Mouse (Mus musculus) hindbrain, embryonic 12.5 days (tissue): ENCODE measurements around the gene 1700056E22Rik. TPM values are rescaled to one million over a fixed set of nuclear protein-coding genes. Genes with fewer than 3 reads are reported as not detected.
A peak's percentile ranks its signal among the peaks of the same experiment; 100 is the strongest.

Experiments used
- ATAC-seq: fragments of 200-750 bp; cut with Nextera tagmentation; 2 replicates; pipeline ENCODE4 v1.8.0; 2017; ENCODE audit warnings: moderate TSS enrichment; ENCODE audit not compliant: low FRiP score
- H3K27ac ChIP-seq: fragments of 300-500 bp; sonication (generic); 2 replicates; pipeline ENCODE4 v1.5.1; 2016; ENCODE audit warnings: mild to moderate bottlenecking
- H3K27me3 ChIP-seq: fragments of 300-500 bp; sonication (generic); 2 replicates; pipeline ENCODE4 v1.6.1; 2016; ENCODE audit warnings: mild to moderate bottlenecking
- H3K36me3 ChIP-seq: fragments of 300-500 bp; sonication (generic); 2 replicates; pipeline ENCODE4 v1.6.1; 2016; ENCODE audit warnings: mild to moderate bottlenecking
- H3K4me1 ChIP-seq: fragments of 300-500 bp; sonication (generic); 2 replicates; pipeline ENCODE4 v1.6.1; 2016
- H3K4me2 ChIP-seq: fragments of 300-500 bp; sonication (generic); replicated peaks from 2 replicates; pipeline ENCODE4 v1.6.1; 2016; ENCODE audit warnings: mild to moderate bottlenecking
- H3K4me3 ChIP-seq: fragments of 300-500 bp; sonication (generic); 2 replicates; pipeline ENCODE4 v1.5.1; 2016; ENCODE audit warnings: mild to moderate bottlenecking
- H3K9ac ChIP-seq: fragments of 300-500 bp; sonication (generic); 2 replicates; pipeline ENCODE4 v1.6.1; 2016; ENCODE audit warnings: mild to moderate bottlenecking, moderate library complexity
- H3K9me3 ChIP-seq: fragments of 300-500 bp; sonication (generic); replicated peaks from 2 replicates; pipeline ENCODE4 v1.6.1; 2016; ENCODE audit warnings: mild to moderate bottlenecking
- WGBS: fragments of 180-500 bp; shearing (Covaris S2); methylation state at CpG from one replicate; pipeline ENCODE4 v1.1.7; 2016; 5-methylcytosine and 5-hydroxymethylcytosine counted together
- polyA plus RNA-seq: library from polyadenylated mRNA; unstranded; fragments of >200 nt; fragmentation: Nextera tagmentation; extraction: Ambion mirVana; gene quantifications from 2 replicates; pipeline ENCODE4 v1.2.1, GENCODE M21; 2016

1700056E22Rik gene
- polyA plus RNA-seq, 1 experiment from 2014 or later: 1.7 TPM

DNA sequence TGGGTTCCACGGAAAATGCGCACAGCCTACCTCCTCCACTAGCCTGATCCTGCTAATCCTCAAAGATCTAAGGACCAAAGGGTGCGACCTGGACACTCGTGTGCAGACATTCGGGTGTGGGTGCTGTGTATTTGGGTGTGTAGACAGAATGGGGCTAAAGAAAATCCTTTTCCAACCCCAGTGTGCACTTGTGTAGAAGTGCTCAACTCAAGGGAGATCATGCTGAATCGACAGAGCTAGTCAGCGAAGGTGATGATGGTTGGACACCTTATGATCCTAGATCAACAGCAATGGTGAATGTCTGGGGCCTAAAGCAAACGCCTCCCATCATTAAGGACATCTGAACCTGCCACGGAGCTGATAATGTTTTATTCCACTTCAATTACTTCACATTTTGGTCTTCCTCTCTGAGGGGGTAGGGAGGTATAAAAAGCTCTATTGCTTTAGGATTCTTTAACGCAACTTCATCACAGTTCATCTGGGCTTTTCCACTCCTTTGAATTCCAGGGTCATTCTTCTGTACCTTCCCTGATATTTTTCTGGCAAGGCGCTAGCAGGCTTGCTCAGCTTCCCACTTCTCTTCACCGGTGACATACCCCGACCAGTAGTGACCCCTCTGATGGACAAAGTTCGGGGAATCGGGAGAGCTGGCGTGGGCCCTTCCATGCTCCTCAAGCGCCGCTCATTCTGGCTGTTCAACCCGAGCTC, 1.3 kb downstream of the 1700056E22Rik start:
- ATAC-seq: no peak
- WGBS: 19% methylated on average over 19 of the region's 19 CpGs
- no peaks in the 10 kb centered on the region for H3K9me3 ChIP-seq
- H3K4me3 ChIP-seq: peak overlapping the region; percentile 64
- H3K36me3 ChIP-seq: no peaks in the 10 kb centered on the region; the same call in 1 of the 2 replicates
- peak overlapping the region; percentile 75 for H3K4me2 ChIP-seq
- peaks cover 27% of the 10 kb centered on the region for H3K4me1 ChIP-seq
- no peaks in the 10 kb centered on the region for H3K27me3 ChIP-seq
- H3K9ac ChIP-seq: peak overlapping the region; percentile 83
- peak overlapping the region; percentile 96 for H3K27ac ChIP-seq

DNA sequence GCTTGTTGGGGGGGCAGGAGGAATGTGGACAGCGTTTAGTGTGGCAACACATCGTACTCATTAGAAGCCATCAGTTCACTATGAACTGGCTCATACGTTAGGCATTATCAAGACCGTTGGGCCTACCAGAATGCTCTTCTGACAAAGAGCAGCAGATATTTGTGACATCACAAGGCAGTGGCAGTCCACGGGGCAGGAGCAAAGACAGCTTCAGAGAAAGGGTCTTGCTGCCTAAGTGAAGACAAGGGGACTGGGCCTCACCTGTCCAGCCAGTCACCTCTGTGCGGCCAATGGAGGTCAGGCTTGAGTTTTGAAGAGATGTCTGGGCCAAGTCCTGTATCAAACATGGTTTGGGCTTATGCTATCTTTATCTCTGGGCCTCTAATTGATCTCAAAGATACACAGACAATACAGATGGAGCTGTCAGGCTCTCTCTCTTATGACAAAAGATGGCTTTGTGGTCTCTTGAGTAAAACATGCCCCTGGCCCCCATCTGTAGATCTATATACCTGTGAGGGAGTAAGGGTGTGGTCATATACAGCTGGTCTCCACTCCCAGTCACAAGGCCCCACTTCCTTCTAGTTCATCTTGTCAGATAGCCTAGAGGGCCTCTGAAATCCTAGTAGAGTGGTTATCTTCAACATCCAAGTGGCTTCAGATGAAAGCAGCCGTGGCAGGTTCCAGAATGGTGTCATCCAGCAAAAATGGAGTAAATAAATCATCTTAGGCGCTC, 3.9 kb downstream of the 1700056E22Rik start:
- Histone ChIP-seq H3K4me1 (peaks cover 9% of the 10 kb centered on the region), H3K27ac (no peak overlapping the region), H3K9me3 (no peaks in the 10 kb centered on the region), H3K9ac (no peak overlapping the region), H3K27me3 (no peaks in the 10 kb centered on the region), H3K4me2 (no peak overlapping the region), H3K36me3 (no peaks in the 10 kb centered on the region), H3K4me3 (no peak overlapping the region)
- no peak for ATAC-seq
- 96% methylated on average over 8 of the region's 8 CpGs for WGBS

DNA sequence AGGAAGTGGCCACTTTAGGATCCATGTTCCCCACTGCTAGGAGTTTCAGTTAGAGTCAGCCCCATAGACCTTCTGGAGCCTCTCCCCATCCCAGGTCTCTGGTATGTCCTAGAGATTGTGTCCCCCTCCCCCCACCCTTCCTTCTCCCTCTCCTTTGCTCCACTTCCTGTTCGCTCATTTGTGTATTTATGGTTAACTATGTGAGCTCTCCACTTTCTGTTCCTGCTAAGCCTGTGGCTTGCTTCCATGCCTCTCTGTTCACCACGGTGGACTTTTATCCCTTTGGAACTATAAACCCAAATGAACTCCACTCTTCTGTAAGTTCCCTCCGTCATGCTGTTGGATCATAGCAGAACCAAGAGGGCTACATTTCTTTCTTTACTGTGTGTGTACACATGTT, 7.1 kb downstream of the 1700056E22Rik start:
- ATAC-seq: no peak
- Histone ChIP-seq H3K27ac (no peak overlapping the region), H3K4me1 (no peaks in the 10 kb centered on the region), H3K9ac (no peak overlapping the region), H3K36me3 (no peaks in the 10 kb centered on the region), H3K4me3 (no peak overlapping the region), H3K9me3 (no peaks in the 10 kb centered on the region), H3K4me2 (no peak overlapping the region), H3K27me3 (no peaks in the 10 kb centered on the region)
- 89% methylated on average over 3 of the region's 3 CpGs for WGBS

DNA sequence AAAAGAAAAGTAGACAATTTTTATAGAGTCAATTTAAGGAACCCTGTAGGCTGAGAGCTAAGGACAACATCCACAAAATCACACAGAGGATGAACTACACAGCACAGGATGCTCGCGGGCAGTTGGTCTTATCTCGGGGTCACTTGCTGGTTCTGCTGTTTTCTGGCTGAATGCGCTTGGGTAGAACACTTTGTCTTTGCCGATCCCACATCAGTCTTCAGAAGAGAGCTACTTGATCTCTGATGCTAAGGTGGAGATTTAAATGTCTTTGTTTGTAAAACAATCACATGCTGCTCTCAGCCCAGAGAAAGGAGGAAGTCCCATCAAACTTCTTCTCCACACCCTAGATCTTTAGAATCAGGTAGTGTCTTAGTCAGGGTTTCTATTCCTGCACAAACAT, 9.0 kb downstream of the 1700056E22Rik start:
- 96% methylated on average over 5 of the region's 5 CpGs for WGBS
- Histone ChIP-seq H3K4me2 (no peak overlapping the region), H3K27ac (no peak overlapping the region), H3K4me3 (no peak overlapping the region), H3K9me3 (no peaks in the 10 kb centered on the region), H3K27me3 (no peaks in the 10 kb centered on the region), H3K9ac (no peak overlapping the region), H3K4me1 (no peaks in the 10 kb centered on the region), H3K36me3 (no peaks in the 10 kb centered on the region)
- no peak for ATAC-seq

DNA sequence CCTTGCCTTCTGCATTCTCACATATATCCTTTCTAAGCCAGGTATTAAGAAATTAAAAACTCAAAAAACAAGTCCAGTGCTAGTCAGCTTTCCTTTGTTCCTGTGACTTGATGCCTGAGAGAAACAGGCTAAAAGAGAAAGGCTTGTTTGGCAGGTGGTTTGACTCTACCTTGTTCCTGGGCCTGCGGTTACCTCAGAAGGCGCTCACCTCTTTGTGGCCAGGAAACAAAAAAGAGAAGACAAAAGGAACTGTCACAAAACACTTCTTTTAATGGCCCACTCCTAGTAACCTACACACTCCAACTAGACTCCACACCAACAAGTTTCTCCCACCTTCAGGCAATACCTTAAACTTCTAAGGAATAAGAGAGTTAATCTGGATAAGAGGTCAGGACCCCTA, 9.5 kb downstream of the 1700056E22Rik start:
- 98% methylated on average over 2 of the region's 2 CpGs for WGBS
- no peaks in the 10 kb centered on the region for H3K9me3 ChIP-seq
- no peaks in the 10 kb centered on the region for H3K27me3 ChIP-seq
- H3K36me3 ChIP-seq: no peaks in the 10 kb centered on the region
- no peak overlapping the region for H3K9ac ChIP-seq
- H3K27ac ChIP-seq: no peak overlapping the region
- no peak overlapping the region for H3K4me2 ChIP-seq
- ATAC-seq: no peak
- no peak overlapping the region for H3K4me3 ChIP-seq
- H3K4me1 ChIP-seq: no peaks in the 10 kb centered on the region

DNA sequence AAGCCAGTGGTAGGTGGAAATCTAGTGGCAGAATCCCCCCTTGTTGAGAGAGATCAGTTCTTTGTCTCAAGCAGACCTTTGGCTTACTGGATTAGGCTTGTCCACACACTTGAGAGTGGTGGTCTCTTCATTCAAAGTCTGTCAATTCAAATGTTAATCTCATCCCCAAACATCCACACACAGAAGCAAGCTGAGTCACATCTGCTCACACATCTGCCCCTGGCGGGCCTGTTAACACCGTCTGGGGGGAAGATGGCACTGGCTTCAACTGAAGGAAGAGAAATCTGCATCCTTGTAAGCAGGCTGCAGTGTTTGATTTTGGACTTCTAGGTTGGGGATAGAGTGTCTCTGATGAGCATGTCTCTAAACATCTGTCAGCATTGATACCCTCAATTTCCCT, 10.1 kb downstream of the 1700056E22Rik start:
- H3K9ac ChIP-seq: no peak overlapping the region
- WGBS: 56% methylated on average over 2 of the region's 2 CpGs
- no peak overlapping the region for H3K4me2 ChIP-seq
- no peaks in the 10 kb centered on the region for H3K36me3 ChIP-seq
- H3K9me3 ChIP-seq: no peaks in the 10 kb centered on the region
- H3K4me1 ChIP-seq: peaks cover 3% of the 10 kb centered on the region; the same call in 1 of the 2 replicates
- no peak overlapping the region for H3K27ac ChIP-seq
- no peak for ATAC-seq
- no peak overlapping the region for H3K4me3 ChIP-seq
- H3K27me3 ChIP-seq: no peaks in the 10 kb centered on the region

DNA sequence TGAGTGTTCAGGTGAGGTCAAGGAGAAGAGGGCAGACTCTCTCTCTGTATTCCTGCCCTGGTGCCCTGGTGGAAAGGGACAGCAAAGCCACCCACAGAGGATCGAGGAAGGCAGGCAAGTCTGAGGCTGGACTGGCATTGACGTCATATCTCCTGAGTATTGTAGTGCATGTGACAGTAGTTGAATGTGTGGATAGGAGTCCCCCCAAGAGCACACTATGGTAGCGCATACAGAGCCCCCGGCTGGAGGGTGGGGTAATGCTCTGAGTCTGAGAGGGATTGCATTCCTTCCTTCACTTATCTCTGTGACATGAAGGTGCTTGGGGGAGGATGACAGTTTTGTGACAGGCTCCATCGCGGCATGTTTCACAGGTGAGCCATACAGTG, 14.4 kb downstream of the 1700056E22Rik start:
- no peaks in the 10 kb centered on the region for H3K27me3 ChIP-seq
- H3K4me2 ChIP-seq: no peak overlapping the region
- H3K9me3 ChIP-seq: no peaks in the 10 kb centered on the region
- H3K4me1 ChIP-seq: peaks cover 4% of the 10 kb centered on the region; the same call in 1 of the 2 replicates
- H3K27ac ChIP-seq: no peak overlapping the region
- H3K36me3 ChIP-seq: no peaks in the 10 kb centered on the region
- WGBS: 39% methylated on average over 6 of the region's 6 CpGs
- H3K9ac ChIP-seq: no peak overlapping the region
- no peak overlapping the region for H3K4me3 ChIP-seq
- no peak for ATAC-seq

DNA sequence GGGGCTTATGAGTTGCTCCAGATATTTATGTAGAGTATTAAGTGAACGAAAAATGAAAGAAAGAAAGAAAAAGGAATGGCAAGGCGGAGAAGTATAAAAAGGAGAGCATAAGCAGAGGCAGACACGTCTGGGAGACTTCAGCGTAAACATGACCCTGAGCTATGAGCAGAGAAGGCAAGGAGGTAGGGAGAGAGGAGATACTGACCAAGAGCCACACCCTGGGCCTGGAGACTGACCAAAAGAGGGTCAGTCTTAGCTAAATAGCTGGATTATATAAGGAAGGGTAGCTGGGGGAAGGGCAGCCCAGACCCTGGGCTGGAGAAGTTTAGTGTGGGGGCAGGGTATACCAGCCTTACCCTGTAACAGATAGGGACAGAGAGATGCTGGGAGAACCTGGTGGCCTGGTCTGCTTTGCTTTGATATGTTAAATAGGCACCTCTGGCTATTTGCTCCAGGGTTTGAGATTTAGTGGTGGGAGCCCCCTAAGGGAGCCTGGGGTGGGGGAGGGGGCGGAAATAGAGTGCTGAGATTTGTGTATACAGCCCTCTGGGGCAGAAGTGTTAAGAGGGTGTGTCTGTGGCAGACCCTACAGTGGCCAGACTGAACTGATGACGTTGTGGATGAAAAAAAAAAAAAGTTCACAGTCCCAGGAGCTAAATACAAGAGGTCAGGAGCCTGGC, 14.9 kb downstream of the 1700056E22Rik start:
- ATAC-seq: no peak
- 47% methylated on average over 6 of the region's 6 CpGs for WGBS
- no peaks in the 10 kb centered on the region for H3K9me3 ChIP-seq

DNA sequence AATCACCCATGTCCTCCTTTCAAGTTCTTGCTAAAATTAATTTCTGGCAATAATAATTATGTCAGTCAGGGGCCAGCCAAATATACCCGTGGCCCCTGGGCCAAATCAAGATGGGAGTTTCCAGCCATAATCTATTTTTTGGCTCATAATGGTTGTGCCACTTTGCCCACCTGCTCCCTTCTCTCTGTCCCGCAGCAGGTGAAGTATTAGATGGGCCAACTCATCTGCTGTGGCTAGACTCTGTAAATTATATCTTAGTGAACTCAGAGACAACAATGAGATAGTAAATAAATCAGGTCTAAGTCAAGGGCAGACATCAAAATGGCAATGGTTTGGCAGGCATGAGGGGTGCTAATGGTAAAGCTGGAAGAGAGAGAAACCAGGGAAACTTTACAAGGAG, 16.5 kb downstream of the 1700056E22Rik start:
- H3K4me3 ChIP-seq: no peak overlapping the region
- no peaks in the 10 kb centered on the region for H3K9me3 ChIP-seq
- no peaks in the 10 kb centered on the region for H3K27me3 ChIP-seq
- 92% methylated on average over 2 of the region's 2 CpGs for WGBS
- no peak overlapping the region for H3K27ac ChIP-seq
- no peak for ATAC-seq
- peaks cover 4% of the 10 kb centered on the region; the same call in 1 of the 2 replicates for H3K4me1 ChIP-seq
- no peak overlapping the region for H3K9ac ChIP-seq
- no peaks in the 10 kb centered on the region for H3K36me3 ChIP-seq
- H3K4me2 ChIP-seq: no peak overlapping the region

More for the DNA sequence above, 14.9 kb downstream of the 1700056E22Rik start:
- no peak overlapping the region for H3K4me3 ChIP-seq
- H3K27me3 ChIP-seq: no peaks in the 10 kb centered on the region
- H3K4me2 ChIP-seq: no peak overlapping the region
- H3K9ac ChIP-seq: no peak overlapping the region
- H3K4me1 ChIP-seq: peaks cover 4% of the 10 kb centered on the region; the same call in 1 of the 2 replicates
- no peak overlapping the region for H3K27ac ChIP-seq
- no peaks in the 10 kb centered on the region for H3K36me3 ChIP-seq

DNA sequence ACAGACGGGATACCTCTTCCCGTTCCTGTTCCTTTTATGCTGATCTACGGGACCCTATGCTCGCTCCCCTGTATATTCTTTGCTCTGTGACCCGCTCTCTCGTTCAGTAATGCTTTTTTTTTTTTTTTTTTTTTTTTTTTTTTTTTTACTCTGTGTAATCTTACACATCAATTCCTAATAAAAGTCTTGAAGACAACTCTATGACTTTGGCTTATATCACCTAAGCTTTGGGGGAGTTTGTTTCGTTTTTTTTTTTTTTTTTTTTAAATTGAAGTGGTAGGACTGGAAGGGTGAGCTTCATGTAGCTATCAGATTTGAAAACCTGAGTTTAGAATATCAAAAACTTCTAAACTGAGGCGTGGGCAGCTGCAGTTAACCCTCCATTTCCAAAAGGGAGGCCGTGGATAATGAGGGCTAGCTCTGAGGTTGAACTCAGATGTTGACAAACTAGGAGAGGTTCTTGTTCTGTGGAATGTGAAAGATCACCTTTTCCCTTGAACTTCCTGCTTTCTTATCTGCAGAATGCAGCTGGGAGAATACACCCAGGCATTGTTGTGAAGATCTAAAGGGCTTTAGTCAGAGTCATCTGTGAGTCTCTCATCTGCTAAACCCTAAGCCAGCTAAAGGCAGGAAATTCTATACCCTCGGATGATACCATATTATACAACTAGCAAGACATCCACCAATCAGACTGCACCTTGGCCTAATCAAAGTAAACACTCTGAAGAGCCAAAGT, 17.9 kb downstream of the 1700056E22Rik start:
- peaks cover 4% of the 10 kb centered on the region; the same call in 1 of the 2 replicates for H3K4me1 ChIP-seq
- ATAC-seq: no peak
- H3K9me3 ChIP-seq: no peaks in the 10 kb centered on the region
- no peak overlapping the region for H3K9ac ChIP-seq
- no peaks in the 10 kb centered on the region for H3K36me3 ChIP-seq
- H3K4me3 ChIP-seq: no peak overlapping the region
- no peaks in the 10 kb centered on the region for H3K27me3 ChIP-seq
- H3K27ac ChIP-seq: no peak overlapping the region
- WGBS: 83% methylated on average over 10 of the region's 10 CpGs
- H3K4me2 ChIP-seq: no peak overlapping the region

DNA sequence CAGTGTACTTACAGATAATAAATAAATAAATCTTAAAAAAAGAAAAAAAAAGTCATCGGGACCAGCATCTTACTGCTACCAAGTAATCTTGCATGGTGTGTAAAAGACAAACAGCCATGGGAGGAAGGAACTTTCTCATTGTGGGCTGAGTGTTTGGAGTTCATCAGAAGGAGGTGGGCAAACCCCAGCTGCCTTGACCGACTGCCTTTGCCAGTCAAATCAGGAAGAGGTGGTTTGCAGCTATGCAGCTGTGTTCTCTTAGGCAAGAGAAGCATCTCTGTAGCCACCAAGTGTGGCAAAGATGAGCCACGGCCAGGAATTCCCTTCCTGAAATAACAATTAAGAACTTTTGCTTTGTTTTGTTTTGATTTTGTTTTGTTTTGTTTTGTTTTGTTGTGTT, 20.0 kb downstream of the 1700056E22Rik start:
- no peak overlapping the region for H3K4me3 ChIP-seq
- 85% methylated on average over 3 of the region's 3 CpGs for WGBS
- H3K9me3 ChIP-seq: no peaks in the 10 kb centered on the region

DNA sequence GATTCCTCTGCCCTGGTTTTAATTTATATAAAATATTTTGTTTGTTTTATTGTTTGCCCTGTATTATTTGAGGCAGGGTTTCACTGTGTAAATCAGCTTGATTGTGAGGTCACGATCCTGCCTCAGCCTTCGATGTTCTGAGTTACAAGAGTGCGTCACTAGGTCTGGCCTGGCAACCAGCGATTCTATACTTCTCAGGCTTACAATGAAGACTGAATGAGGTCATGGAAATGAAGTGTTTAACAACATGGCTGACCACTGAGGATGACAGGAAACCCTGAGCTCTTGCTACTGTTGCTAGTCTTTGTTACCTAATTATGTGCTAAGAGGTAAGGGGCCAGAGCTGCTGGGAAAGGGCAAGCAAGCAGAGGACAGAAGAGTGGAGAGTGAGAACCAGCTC, 21.0 kb downstream of the 1700056E22Rik start, which contains the start of gene Dusp10:
Gene Dusp10, plus strand, starts transcription at position 197 of the 400 bp plus-strand sequence.
- H3K27me3 ChIP-seq: no peaks in the 10 kb centered on the region
- H3K4me2 ChIP-seq: no peak within 1 kb of the TSS
- H3K9ac ChIP-seq: no peak within 1 kb of the TSS
- H3K27ac ChIP-seq: no peak within 1 kb of the TSS
- H3K36me3 ChIP-seq: no peaks in the 10 kb centered on the region
- WGBS: 89% methylated on average over 4 of the region's 4 CpGs
- ATAC-seq: no peak
- H3K4me3 ChIP-seq: no peak within 1 kb of the TSS
- H3K9me3 ChIP-seq: no peaks in the 10 kb centered on the region
- no peaks in the 10 kb centered on the region for H3K4me1 ChIP-seq

More for the DNA sequence above, 20.0 kb downstream of the 1700056E22Rik start:
- H3K9ac ChIP-seq: no peak overlapping the region
- no peak overlapping the region for H3K27ac ChIP-seq
- no peak for ATAC-seq
- no peaks in the 10 kb centered on the region for H3K27me3 ChIP-seq
- no peaks in the 10 kb centered on the region for H3K36me3 ChIP-seq
- peaks cover 1% of the 10 kb centered on the region; the same call in 1 of the 2 replicates for H3K4me1 ChIP-seq
- H3K4me2 ChIP-seq: no peak overlapping the region
